Mouse (Mus musculus): Measurements from ENCODE around the gene Evc2. TPM values are rescaled to one million over a fixed set of nuclear protein-coding genes. Genes with fewer than 3 reads are reported as not detected.

Evc2 gene
- polyA plus RNA-seq, 1 experiment from 2014 or later = 1.8 TPM

DNA sequence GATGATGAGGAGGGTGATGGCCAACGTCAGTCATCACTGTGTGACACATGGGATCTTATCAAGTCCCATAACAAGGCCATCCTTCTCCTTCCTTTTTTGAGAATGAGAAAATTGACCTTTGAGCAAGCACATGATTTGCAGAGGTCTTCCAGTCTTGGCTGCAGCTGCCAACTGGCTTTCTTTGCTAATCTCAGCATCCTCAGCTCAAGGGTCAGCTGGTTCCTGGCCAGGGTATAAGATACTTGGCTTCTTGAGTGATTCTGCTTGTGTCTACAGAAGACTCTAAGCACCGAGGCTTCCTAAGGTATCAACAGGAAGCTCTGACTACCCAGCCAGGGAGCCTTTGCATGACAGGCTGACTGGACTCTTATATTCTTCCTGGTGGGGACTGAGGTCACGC is 109.2 kb downstream of the Evc2 start:
- H3K36me3 ChIP-seq (ENCODE audit: control insufficient read depth, insufficient read depth) = no peaks in the 10 kb centered on the region
- no peak for TF ChIP-seq CTCF (IDR thresholded peaks at IDR 0.05; ENCODE audit: low read depth)
- H3K4me1 ChIP-seq (replicated peaks; ENCODE audit: control insufficient read depth, insufficient read depth, low read length) = no peaks in the 10 kb centered on the region
- ATAC-seq = no peak
- H3K4me2 ChIP-seq (replicated peaks; ENCODE audit: low read depth) = no peak overlapping the region
- no peak overlapping the region for H3K27ac ChIP-seq (ENCODE audit: low read depth, low read length)
- no peaks in the 10 kb centered on the region for H3K27me3 ChIP-seq (replicated peaks; ENCODE audit: control insufficient read depth, insufficient read depth, low read length)
- no peaks in the 10 kb centered on the region for H3K9me3 ChIP-seq (ENCODE audit: control insufficient read depth)
- 65% methylated on average over 3 of the region's 3 CpGs for WGBS
- no peak overlapping the region for H3K4me3 ChIP-seq (ENCODE audit: low read depth, low read length)
- H3K9ac ChIP-seq (ENCODE audit: low read depth, low read length) = no peak overlapping the region

DNA sequence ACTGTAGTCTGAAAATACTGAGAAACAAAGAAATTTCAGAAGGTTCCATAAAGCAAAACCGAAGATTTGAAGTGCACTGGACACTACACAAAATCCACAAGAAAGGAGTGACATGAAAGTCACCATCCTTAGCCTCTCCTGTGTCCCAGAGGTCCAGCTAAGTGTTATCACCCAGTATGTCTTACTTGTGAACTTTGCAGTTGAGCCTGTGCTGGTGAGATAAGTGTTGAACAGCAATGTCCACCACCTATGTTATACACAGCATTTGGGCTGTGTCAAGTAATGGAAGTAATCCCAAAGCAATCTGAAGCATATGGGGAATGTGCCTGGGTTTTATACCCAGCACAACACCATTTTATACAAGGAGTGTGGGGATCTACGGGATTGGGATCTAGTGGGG is 118.3 kb downstream of the Evc2 start:
- no peak for TF ChIP-seq CTCF (IDR thresholded peaks at IDR 0.05; ENCODE audit: low read depth)
- Histone ChIP-seq H3K27ac (ENCODE audit: low read depth, low read length) (no peak overlapping the region), H3K4me1 (replicated peaks; ENCODE audit: control insufficient read depth, insufficient read depth, low read length) (no peaks in the 10 kb centered on the region), H3K9ac (ENCODE audit: low read depth, low read length) (no peak overlapping the region), H3K4me2 (replicated peaks; ENCODE audit: low read depth) (no peak overlapping the region), H3K27me3 (replicated peaks; ENCODE audit: control insufficient read depth, insufficient read depth, low read length) (no peaks in the 10 kb centered on the region), H3K9me3 (ENCODE audit: control insufficient read depth) (no peaks in the 10 kb centered on the region), H3K4me3 (ENCODE audit: low read depth, low read length) (no peak overlapping the region), H3K36me3 (ENCODE audit: control insufficient read depth, insufficient read depth) (no peaks in the 10 kb centered on the region)
- ATAC-seq = no peak
- 51% methylated on average over 2 of the region's 2 CpGs for WGBS

DNA sequence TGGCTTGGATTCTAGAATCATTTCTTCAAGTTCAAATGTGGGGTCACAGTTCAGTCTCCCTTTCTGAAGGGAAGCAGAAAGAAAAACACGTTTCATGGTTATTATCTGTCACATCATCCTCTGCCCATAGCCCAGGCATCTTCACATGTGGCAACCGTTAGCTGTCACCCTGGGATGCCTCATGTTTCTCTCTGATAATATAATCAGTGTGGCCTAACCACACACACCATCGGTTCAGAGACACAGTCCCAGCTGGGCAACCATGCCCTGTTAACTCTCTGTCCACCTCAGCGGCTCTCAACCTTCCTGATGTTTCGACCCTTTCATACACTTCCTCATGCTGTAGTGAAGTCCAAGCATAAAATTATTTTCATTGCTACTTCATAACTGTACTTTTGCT is 118.9 kb downstream of the Evc2 start:
- Histone ChIP-seq H3K27ac (ENCODE audit: low read depth, low read length) (no peak overlapping the region), H3K4me2 (replicated peaks; ENCODE audit: low read depth) (no peak overlapping the region), H3K4me1 (replicated peaks; ENCODE audit: control insufficient read depth, insufficient read depth, low read length) (no peaks in the 10 kb centered on the region), H3K4me3 (ENCODE audit: low read depth, low read length) (no peak overlapping the region), H3K9me3 (ENCODE audit: control insufficient read depth) (no peaks in the 10 kb centered on the region), H3K36me3 (ENCODE audit: control insufficient read depth, insufficient read depth) (no peaks in the 10 kb centered on the region), H3K9ac (ENCODE audit: low read depth, low read length) (no peak overlapping the region), H3K27me3 (replicated peaks; ENCODE audit: control insufficient read depth, insufficient read depth, low read length) (no peaks in the 10 kb centered on the region)
- no peak for ATAC-seq
- whole genome bisulfite sequencing = 91% methylated on average over 5 of the region's 5 CpGs
- TF ChIP-seq CTCF (IDR thresholded peaks at IDR 0.05; ENCODE audit: low read depth) = no peak

- no peaks in the 10 kb centered on the region for H3K4me1 ChIP-seq (replicated peaks; ENCODE audit: control insufficient read depth, insufficient read depth, low read length)
- H3K9me3 ChIP-seq (ENCODE audit: control insufficient read depth) = no peaks in the 10 kb centered on the region
- TF ChIP-seq CTCF (IDR thresholded peaks at IDR 0.05; ENCODE audit: low read depth) = no peak
- H3K4me2 ChIP-seq (replicated peaks; ENCODE audit: low read depth) = no peak overlapping the region
- H3K27ac ChIP-seq (ENCODE audit: low read depth, low read length) = no peak overlapping the region
- no peak for ATAC-seq
- H3K36me3 ChIP-seq (ENCODE audit: control insufficient read depth, insufficient read depth) = no peaks in the 10 kb centered on the region
- no peaks in the 10 kb centered on the region for H3K27me3 ChIP-seq (replicated peaks; ENCODE audit: control insufficient read depth, insufficient read depth, low read length)
- H3K4me3 ChIP-seq (ENCODE audit: low read depth, low read length) = no peak overlapping the region
- H3K9ac ChIP-seq (ENCODE audit: low read depth, low read length) = no peak overlapping the region
- WGBS = 73% methylated on average over 2 of the region's 2 CpGs
Measured at GRCm38 (mm10) chr5:37457831-37458230, 119.5 kb downstream of the Evc2 start.

DNA sequence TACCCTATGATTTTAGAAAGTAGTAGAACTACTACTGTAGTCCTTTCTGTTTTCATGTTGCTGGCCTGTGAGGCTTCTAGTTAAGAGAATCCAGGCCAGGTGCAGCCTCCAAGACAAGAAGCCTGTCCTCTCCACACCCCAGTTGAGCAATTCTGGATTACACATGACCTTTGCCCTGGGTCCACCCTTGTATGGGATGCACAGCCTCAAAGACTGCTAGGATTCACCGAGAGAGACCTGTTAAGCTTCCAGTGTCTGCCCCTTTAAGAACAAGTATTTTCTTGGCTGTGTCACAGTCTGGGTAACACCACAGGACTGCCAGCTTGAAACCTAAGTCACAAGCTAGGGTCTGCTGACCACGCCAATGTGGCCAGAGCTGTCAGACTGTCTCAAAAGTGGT is 119.9 kb downstream of the Evc2 start:
- TF ChIP-seq CTCF (IDR thresholded peaks at IDR 0.05; ENCODE audit: low read depth) = no peak
- Histone ChIP-seq H3K9me3 (ENCODE audit: control insufficient read depth) (no peaks in the 10 kb centered on the region), H3K36me3 (ENCODE audit: control insufficient read depth, insufficient read depth) (no peaks in the 10 kb centered on the region), H3K4me1 (replicated peaks; ENCODE audit: control insufficient read depth, insufficient read depth, low read length) (no peaks in the 10 kb centered on the region), H3K9ac (ENCODE audit: low read depth, low read length) (no peak overlapping the region), H3K27ac (ENCODE audit: low read depth, low read length) (no peak overlapping the region), H3K27me3 (replicated peaks; ENCODE audit: control insufficient read depth, insufficient read depth, low read length) (no peaks in the 10 kb centered on the region), H3K4me2 (replicated peaks; ENCODE audit: low read depth) (no peak overlapping the region), H3K4me3 (ENCODE audit: low read depth, low read length) (no peak overlapping the region)
- 51% methylated on average over 2 of the region's 2 CpGs for WGBS
- ATAC-seq = 0 out of 2 replicates have a peak, but pooled peaks have one; percentile 8

DNA sequence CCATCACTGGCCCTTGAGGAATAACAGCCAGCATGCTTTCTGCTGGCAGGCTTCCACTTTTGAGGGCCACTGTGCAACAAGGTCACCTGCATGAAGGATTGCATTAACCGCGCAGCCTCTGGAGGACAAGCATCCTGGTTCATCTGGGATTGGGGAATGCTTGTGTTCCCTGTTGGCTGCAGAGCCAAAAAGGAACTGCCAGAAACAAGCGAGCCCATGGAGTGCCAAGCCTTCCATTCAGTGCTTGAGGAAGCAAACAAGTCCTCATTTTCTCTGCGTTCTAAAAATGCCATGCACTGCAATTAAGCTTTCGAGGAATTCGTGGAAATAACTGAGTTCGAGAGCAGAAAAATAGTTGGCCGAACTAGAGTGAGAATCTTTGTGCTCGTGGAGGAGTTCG is 127.2 kb downstream of the Evc2 start:
- no peak for TF ChIP-seq CTCF (IDR thresholded peaks at IDR 0.05; ENCODE audit: low read depth)
- Histone ChIP-seq H3K4me3 (ENCODE audit: low read depth, low read length) (no peak overlapping the region), H3K4me2 (replicated peaks; ENCODE audit: low read depth) (no peak overlapping the region), H3K4me1 (replicated peaks; ENCODE audit: control insufficient read depth, insufficient read depth, low read length) (no peaks in the 10 kb centered on the region), H3K27ac (ENCODE audit: low read depth, low read length) (no peak overlapping the region), H3K9ac (ENCODE audit: low read depth, low read length) (no peak overlapping the region), H3K9me3 (ENCODE audit: control insufficient read depth) (no peaks in the 10 kb centered on the region), H3K36me3 (ENCODE audit: control insufficient read depth, insufficient read depth) (no peaks in the 10 kb centered on the region), H3K27me3 (replicated peaks; ENCODE audit: control insufficient read depth, insufficient read depth, low read length) (no peaks in the 10 kb centered on the region)
- ATAC-seq = no peak
- 89% methylated on average over 10 of the region's 10 CpGs for WGBS

DNA sequence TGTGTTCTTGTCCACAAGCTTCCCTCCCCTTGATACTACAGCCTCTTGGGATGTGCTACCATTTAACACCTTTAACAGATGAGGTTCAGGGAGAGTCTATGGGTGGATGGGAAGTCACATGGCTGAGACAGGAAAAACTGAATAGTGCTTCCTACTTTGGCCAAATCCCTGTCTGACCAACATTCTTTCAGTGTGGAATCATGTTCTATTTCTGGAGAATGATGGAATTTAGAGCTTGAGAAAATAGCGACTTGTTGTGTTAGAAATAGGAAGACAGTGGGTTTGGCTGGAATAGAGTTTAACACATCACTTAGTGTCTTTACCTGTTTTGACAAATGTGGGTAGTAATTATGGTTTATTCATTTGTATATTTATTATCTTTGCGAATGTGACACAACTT is 129.3 kb downstream of the Evc2 start:
- H3K9ac ChIP-seq (ENCODE audit: low read depth, low read length) = no peak overlapping the region
- no peak overlapping the region for H3K4me2 ChIP-seq (replicated peaks; ENCODE audit: low read depth)
- H3K27ac ChIP-seq (ENCODE audit: low read depth, low read length) = no peak overlapping the region
- no peaks in the 10 kb centered on the region for H3K4me1 ChIP-seq (replicated peaks; ENCODE audit: control insufficient read depth, insufficient read depth, low read length)
- TF ChIP-seq CTCF (IDR thresholded peaks at IDR 0.05; ENCODE audit: low read depth) = no peak
- H3K4me3 ChIP-seq (ENCODE audit: low read depth, low read length) = no peak overlapping the region
- 75% methylated on average over 2 of the region's 2 CpGs for WGBS
- no peaks in the 10 kb centered on the region for H3K9me3 ChIP-seq (ENCODE audit: control insufficient read depth)
- H3K36me3 ChIP-seq (ENCODE audit: control insufficient read depth, insufficient read depth) = no peaks in the 10 kb centered on the region
- no peaks in the 10 kb centered on the region for H3K27me3 ChIP-seq (replicated peaks; ENCODE audit: control insufficient read depth, insufficient read depth, low read length)
- ATAC-seq = no peak

Data from intestine, postnatal 0 days (tissue).